Mouse (Mus musculus): Measurements from ENCODE around the gene Ptprr. TPM values are rescaled to one million over a fixed set of nuclear protein-coding genes. Genes with fewer than 3 reads are reported as not detected.

The Ptprr gene
- total RNA-seq, 2 experiments from 2014 or later = 1.9 to 2.5 TPM

GRCm38 (mm10) chr10:116115881-116116677 lies 98.1 kb downstream of the Ptprr start:
- DNase-seq = no peak

- no peak for DNase-seq
Observed at GRCm38 (mm10) chr10:116117060-116117459, 99.0 kb downstream of the Ptprr start.

GRCm38 (mm10) chr10:116121463-116121862 lies 103.5 kb downstream of the Ptprr start:
- no peak for DNase-seq

GRCm38 (mm10) chr10:116123808-116124207 lies 105.8 kb downstream of the Ptprr start:
- DNase-seq = no peak

- no peak for DNase-seq
Observed at GRCm38 (mm10) chr10:116125364-116125763, 107.4 kb downstream of the Ptprr start.

- no peak for DNase-seq
Observed at GRCm38 (mm10) chr10:116130401-116130800, 112.4 kb downstream of the Ptprr start.

GRCm38 (mm10) chr10:116131223-116131622 lies 113.2 kb downstream of the Ptprr start:
- no peak for DNase-seq

GRCm38 (mm10) chr10:116132233-116132632 lies 114.2 kb downstream of the Ptprr start:
- DNase-seq = no peak

- no peak for DNase-seq
Observed at GRCm38 (mm10) chr10:116135187-116135586, 117.2 kb downstream of the Ptprr start.

- DNase-seq = no peak
Observed at GRCm38 (mm10) chr10:116140226-116140625, 122.2 kb downstream of the Ptprr start.

GRCm38 (mm10) chr10:116143684-116144083 lies 125.7 kb downstream of the Ptprr start:
- DNase-seq = no peak

GRCm38 (mm10) chr10:116146091-116146490 lies 128.1 kb downstream of the Ptprr start:
- DNase-seq = no peak

GRCm38 (mm10) chr10:116154707-116155106 lies 136.7 kb downstream of the Ptprr start:
- DNase-seq = no peak

- no peak for DNase-seq
Observed at GRCm38 (mm10) chr10:116156699-116157098, 138.7 kb downstream of the Ptprr start.

- no peak for DNase-seq
Observed at GRCm38 (mm10) chr10:116162338-116162737, 144.3 kb downstream of the Ptprr start.

- DNase-seq = no peak
Observed at GRCm38 (mm10) chr10:116175324-116175883, 157.4 kb downstream of the Ptprr start.

GRCm38 (mm10) chr10:116177390-116178179 lies 159.6 kb downstream of the Ptprr start:
- no peak for DNase-seq

GRCm38 (mm10) chr10:116181235-116181634 lies 163.2 kb downstream of the Ptprr start:
- no peak for DNase-seq

- no peak for DNase-seq
Observed at GRCm38 (mm10) chr10:116182221-116182620, 164.2 kb downstream of the Ptprr start.

GRCm38 (mm10) chr10:116183258-116183657 lies 165.2 kb downstream of the Ptprr start:
- no peak for DNase-seq

GRCm38 (mm10) chr10:116191724-116192123 lies 173.7 kb downstream of the Ptprr start:
- no peak for DNase-seq

- no peak for DNase-seq
Observed at GRCm38 (mm10) chr10:116192293-116192692, 174.3 kb downstream of the Ptprr start.

GRCm38 (mm10) chr10:116194409-116194808 lies 176.4 kb downstream of the Ptprr start:
- DNase-seq = no peak

Measured in heart, adult 18-20 months (tissue).